Mouse (Mus musculus): Measurements from ENCODE around the gene Macrod1.

- TF ChIP-seq POLR2AphosphoS5 (IDR thresholded peaks at IDR 0.05; ENCODE audit: insufficient replicate concordance, low read depth, low read length) = no peak
- TF ChIP-seq GATA1 (IDR thresholded peaks at IDR 0.05; ENCODE audit: borderline replicate concordance, low read length) = no peak
These were observed 135.0 kb downstream of the Macrod1 start for GRCm38 (mm10) chr19:7191639-7192038.
